Mouse (Mus musculus) right cerebral cortex, postnatal 10 days (tissue): ENCODE data around the gene Arpc3.
"Not testable (repeated sequence)": the region's sequence is repeated elsewhere in the genome, so short reads cannot be mapped to it uniquely, and the experiment has no call there.

ENCODE experiments used
- DNase-seq, 2 experiments: peaks; one replicate each; pipeline ENCODE4 v3.0.0; 2021; ENCODE audit warnings: low spot score in 2 of 2

The Arpc3 gene

DNA sequence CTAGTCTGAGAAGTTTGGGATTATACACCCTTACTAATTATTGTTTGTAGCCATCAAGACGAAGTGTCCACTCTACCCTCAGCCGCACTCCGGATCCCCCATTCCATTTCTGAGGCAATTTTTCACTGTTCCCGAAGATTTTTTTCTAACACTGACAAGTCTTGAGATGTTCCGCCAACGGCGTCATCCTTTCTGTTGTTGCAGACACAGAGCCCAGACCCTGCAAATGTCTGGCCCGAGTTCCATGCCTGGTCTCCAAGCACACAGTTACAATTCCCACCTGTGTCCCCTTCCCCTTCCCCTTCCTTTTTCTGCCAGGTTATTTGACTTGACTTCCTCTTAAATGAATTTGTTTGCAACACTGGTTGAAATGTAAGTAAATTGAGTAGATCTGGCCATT, 8.2 kb downstream of the Arpc3 start:
- no peak for DNase-seq

DNA sequence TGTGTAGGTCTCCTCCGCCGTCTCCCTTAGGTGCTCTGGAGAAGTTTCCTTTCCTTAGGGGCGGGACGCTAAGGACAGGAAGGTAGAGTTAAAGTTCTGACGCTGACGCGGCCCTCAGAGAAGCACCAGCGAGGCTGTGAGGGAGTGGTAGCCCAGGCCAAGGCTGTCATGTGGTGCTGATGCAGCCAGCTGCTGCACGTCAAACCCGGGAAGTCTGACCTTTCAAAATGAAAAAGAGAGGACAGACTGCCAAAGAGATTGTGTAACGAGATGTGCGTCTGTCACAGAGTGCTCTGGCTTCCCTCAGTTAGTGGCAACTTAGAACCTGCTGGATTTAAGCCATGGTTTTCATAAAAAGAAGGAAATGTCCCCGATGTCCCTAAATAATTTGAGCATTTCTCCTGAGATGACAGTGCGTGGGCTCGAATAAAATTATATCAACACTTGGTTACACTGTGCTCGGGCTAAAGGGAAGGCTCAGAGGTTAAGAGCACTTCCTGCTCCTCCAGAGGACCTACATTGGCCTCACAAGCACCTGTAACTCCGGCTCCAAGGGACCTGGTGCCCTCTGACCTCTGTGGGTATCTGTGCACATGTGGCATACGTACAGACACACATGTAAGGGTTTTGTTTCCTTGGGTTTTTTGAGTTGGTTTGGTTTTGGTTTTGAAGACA, 9.1 kb downstream of the Arpc3 start:
- no peak for DNase-seq

DNA sequence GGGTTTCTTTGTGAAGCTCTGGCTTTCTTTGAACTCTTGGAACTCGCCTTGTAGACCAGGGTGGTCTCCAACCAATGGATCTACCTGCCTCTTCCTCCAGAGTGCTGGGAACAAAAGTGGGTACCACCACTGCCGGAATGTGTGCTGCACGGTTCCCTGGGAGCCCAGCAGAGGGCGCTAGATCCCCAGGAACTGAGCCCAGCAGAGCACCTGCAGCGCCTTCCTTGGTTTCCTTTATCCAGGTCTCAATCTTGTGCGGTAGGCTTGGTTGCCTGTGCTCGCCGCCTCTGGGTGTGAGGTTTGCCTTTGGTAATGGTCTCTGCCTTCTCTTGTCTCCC, 9.6 kb downstream of the Arpc3 start:
- DNase-seq, result peak; percentile 67 to 78

DNA sequence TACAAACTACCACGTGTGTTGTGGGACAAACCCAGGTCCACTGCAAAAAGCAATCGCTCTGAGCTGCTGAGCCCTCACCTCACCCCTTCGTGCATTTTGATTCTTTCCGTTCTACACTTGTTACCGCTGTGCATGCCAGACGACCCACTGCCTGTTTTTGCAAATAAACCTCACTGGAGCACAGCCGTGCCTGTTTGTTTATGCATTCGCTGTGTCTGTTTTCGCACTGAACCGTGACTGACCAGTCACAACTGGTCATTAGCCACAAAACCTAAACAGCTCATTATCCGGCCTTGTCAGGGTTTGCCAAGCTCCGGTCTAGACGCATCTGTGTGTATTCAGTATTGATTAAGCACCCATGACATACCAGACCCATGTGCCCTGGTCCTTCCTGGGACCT, 10.5 kb downstream of the Arpc3 start:
- no peak for DNase-seq

DNA sequence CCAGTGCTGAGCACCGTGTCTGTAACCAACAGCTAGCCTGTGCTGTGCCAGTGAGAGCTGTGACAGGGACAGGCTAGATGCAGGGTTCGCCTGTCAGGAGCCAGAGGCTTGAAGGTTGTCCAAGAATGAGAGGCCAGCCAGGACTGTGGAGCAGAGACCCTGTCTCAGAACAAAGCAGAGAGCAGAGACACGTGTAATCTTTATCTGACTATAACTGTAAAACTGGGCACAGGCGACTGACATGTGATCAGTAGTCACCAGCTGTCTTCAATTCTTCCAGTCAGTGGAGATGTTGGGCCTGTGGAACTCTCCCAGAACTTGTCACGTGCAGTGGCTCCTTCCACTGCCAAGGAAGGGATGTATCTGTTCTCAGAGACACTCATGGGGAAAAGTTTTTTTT, 11.1 kb downstream of the Arpc3 start:
- DNase-seq, result peak; percentile 81 to 90

DNA sequence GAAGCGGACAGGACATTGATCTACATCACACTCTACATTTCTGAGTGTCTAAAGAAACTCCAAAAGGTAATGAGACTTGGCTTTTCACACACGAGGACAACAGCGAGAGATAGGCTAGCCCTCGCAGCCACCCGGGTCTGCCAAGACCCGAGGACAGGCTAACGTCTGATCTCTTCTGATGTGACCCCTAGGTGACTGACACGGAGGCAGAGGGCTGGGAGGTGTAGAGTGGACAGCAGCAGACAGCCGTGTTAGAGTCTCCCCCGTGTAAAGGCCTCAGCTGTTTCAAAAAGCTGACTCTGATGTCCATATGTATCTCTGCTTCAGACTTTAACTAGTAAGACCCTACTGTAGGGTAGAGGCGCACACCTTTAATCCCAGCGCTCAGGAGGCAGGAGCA, 11.7 kb downstream of the Arpc3 start:
- DNase-seq, result no peak

DNA sequence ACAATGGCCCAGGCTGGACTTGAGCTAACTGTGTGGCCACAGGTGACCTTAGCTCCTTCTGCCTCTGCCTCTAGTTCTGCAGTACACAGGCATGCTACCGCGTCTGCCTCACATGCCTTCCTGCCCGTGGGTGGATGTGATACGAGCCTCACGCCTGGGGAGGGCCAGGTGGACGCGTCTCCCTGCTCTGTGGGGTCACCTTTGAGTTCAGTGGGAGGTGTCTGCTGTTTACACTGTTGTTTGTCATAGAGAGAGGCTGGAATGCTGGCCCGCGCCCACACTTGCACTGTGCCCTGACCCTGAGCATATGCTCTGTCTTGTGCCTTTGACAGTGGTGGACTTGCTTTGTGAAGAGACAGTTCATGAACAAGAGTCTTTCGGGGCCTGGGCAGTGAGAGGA, 13.9 kb downstream of the Arpc3 start:
- DNase-seq, result no peak

DNA sequence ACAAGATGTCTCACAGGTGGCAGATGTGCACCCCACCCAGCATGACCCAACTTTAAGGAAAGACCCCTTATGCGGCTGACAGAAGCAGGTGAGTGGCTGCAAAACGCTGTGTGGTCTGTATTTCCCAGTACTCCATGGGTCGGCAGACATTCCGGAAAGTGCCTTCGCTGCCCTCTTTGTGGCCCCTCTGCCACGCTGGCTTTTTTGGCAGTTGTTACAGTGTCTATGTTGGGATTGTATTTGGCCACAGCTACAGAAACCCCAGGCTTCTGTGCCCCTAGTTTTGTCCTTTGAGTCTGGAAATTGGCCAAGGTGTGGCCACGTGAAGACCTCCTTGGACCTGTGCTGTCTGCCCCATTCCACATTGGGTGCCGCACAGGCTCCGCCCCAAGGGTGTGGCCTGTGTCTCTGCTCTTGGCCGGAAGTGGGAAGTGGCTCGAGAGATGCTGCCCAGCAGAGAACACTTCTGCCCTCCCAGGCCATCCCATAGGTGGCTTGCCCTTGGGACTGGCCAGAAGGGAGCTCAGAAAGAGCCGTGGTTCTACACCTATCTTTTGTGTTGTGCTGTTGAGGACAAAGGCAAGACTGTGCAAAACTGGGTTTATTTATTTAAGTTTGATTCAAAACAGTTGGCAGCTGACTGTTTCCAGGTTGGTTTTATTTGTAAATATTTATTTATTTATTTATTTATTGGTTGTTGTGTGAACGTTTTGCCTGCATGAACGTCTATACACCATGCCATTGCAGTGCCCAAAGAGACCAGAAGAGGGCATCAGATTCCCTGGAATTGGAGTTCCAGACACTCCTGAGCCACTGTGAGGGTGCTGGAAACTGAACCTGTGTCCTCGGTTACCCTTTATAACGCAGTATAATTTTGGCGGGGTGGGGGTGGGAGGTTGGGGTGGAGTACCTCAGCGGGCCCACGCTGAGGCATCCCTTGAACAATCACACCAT, 18.3 kb downstream of the Arpc3 start:
- no peak for DNase-seq

DNA sequence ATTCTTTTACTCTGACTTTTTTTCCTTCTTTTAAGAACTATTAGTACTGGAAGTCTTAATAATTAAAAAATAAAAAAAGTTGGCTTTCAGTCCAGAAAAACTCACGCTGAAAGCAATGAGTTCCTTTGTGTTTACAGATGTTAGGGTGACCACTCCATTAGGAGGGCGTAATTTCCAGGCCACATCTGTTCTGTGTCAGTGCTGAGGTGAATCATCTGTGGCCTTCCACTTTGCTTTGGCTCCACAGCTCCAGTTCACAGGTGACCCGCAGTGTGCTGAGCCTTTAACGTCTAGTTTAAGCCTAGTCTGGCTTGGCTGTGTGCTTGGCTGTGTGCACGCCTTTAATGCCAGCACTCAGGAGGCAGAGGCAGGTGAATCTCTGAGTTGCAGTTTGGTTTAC, 20.2 kb downstream of the Arpc3 start:
- no peak for DNase-seq

DNA sequence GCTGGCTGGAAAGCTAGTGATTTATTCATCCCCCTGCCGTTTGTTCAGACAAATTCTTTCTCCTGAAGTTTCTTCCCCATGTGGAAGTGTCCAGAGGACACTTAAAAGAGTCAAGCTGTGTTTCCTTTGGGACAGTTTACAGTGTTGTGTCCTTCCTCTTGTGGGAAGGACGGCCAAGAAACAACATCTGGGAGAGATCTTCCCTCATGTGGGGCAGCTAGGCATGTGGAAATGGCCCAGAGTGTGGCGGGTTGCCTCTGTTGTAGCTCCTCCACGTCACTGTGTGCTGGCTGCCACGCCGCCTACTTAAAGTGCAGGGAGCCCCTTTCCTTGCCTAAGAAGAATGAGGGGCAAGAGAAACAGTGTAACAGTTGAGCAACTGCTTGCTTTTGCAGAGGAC, 21.1 kb downstream of the Arpc3 start:
- DNase-seq, result no peak

DNA sequence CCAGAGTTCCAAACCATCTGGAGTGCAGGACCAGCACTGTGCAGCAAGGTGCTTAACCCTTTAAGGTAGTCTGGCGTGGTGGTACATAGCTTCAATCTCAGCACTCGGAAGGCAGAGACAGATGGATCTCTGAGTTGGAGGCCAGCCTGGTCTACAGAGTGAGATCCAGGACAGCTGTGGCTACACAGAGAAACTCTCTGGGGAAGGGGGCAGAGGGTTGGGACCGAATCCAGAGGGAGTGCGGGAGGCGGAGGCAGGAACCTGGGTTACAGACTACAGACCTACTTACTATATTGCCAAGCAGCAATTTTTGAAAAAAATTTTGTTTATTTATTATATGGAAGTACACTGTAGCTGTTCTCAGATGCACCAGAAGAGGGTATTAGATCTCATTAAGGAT, 22.7 kb downstream of the Arpc3 start:
- DNase-seq, result no peak

DNA sequence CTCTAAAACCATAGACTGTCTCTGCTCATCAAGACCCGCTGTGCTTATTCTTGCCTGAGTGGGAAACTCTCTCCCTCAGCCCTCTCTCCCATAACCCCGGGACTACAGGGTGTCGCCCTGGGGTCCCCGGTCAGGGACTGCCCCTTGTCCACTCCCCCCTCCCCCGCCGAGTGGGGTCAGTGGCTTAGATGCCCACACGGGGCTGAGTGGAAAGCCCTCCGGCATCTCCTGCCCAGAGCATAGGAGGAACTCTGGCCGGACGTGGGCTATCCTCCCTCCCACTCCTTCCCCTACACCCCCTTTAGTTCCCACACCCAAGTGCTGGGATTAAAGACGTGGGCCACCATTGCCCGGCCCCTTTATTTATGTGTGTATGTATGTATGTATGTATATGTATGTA, 23.8 kb downstream of the Arpc3 start:
- DNase-seq, result no peak

DNA sequence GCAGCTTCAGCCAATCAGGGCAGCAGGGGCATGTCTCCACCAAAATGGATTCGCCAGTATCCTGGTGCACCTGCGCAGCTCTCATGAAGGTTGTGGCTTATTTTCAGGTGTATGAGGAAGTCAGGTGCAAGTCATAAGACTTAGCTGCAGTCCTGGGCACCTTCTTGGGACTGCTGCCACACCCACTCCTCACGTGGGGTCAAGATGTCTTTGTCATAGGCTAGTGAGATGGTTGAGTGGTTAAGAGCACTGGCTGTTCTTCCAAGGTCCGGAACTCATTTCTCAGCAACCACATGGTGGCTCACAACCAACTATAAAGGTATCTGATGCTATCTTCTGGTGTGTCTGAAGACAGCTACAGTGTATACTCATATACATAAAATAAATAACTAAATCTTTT, 29.0 kb downstream of the Arpc3 start:
- not testable (repeated sequence) for DNase-seq

DNA sequence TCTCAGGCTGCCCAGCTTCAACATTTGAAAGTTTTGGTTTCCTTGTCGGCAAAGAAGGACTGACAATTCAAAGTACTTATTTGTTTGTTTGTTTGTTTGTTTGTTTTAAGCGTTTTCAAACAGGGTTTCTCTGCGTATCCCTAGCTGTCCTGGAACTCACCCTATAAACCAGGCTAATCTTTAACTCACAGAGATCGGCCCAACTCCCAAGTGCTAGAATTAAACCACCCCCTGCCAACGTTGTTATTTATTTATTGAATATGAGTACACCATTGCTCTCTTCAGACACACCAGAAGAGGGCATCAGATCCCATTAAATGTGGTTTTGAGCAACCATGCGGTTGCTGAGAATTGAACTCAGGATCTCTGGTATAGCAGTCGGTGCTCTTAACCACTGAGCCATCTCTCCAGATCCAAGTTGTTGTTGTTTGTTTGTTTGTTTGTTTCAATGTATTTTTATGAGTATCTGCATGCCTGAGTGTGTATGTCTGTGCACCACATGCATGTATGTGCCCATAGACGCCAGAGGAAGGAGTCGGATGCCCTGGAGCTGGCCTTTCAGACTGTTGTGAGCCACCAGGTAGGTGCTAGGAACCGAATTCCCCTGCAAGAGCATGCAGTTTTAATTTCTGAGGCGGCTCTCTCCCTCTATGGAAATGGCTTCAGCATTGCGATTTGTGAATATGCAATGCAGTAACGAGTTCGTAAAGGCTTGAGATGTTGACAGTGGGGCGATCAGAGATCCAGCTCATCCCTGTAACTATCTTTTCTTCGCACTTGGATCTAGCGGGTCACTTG, 29.8 kb downstream of the Arpc3 start, which contains the start of gene Anapc7:
Anapc7 (plus strand) TSS at position 423 of the 798 bp plus-strand sequence.
- no peak for DNase-seq

DNA sequence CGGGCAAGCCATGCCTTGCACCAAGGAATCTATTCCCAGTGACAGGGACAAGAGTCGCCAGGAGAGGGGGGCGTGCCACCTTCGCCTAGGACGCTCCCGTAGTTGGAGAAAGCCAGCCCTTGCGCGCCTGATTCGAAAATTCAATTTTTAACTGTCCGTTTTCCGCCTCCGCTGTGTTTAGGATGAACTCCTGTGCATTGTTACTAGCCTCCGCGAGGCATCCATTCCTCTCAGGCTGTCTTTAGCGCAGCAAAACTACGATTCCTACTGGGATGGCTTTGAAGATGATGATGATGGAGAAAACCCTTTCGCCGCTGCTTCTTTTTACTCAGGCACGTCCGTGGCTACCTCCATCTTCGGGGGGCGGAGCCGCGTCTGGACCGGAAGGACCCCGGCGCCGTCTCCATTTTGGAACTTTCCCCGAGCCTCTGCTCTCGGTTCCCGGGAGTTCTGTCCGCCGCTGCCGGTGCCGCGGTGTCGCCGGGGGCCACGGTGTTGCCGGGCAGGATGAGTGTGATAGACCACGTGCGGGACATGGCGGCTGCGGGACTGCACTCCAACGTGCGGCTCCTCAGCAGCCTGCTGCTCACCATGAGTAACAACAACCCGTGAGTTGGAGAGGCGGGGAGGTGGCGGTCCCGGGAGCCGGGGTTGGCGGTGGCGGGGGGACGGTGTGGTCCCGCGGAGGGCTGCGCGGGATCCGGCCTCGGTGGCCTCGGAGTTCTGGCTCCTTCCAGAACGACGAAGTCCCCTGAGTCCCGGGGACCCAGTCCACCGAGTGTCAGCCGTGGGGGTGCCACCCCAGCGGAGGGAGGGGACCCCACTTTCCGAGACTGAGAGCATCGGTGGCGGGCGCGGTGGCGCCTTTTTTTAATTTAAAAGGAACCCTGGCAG, 30.6 kb downstream of the Arpc3 start:
- peak; percentile 91 to 92 for DNase-seq

DNA sequence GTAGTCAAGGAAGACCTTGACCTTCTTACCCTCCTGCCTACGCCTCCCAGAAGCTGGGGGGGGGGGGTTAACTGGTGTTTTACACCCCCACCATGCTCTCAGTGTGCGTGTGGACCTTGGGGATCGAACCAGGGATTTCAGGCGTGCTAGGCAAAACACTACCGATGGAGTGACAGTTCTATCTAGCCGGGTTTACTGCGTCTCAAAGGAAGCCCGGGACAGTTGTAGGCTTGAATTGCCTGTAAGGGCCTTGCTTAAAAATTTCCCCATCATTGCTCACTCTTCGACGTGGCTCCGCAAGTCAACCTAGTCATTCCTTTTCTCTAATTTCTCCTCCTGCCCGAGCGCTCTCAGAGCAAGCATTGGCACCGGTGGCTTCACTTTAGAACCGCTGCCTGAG, 31.4 kb downstream of the Arpc3 start:
- DNase-seq, result no peak

DNA sequence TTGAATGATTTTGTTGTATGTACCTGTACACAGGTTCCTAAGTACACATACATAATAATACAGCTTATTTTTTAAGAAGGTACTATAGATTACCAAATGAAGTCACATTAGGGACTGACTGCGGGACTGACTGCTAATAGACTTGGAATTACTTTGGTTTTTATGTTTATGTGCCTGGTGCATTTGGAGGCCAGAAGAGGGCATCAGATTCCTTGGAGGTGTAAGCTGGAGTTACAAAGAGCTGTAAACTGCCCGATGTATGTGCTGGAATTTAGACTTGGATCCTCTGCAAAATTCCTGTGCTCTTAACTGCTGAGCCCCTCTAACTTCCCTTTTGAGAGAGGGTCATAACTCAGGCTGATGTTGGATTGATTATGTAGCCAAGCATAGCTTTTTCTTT, 33.9 kb downstream of the Arpc3 start:
- DNase-seq, result no peak

DNA sequence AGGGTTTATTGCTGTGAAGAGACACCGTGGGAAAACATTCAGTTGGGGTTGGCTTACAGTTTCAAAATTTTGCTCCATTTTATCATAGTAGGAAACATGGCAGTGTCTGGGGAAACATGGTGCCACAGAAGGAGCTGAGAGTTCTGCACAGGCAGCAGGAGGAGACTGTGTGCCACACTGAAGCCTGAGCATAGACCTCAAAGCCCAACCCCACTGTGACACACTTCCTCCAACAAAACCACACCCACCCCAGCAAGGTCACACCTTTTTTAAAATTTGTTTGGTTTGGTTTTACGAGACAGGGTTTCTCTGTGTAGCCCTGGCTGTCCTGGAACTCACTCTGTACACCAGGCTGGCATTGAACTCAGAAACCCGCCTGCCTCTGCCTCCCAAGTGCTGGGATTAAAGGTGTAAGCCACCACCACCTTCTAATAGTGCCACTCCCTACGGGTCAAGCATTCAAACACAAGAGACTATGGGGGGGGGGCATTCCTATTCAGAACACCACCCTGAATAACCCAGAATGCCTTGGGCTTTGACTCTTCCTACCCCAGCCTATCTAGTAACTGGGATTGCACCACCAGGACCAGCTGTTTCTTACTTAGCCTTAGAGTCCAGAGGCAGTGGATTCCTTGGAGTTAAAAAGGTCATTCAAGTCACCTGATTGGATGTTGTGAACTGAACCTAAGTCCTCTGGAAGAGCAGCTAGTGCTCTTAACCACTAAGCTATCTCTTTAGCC, 38.5 kb downstream of the Arpc3 start:
- no peak for DNase-seq

DNA sequence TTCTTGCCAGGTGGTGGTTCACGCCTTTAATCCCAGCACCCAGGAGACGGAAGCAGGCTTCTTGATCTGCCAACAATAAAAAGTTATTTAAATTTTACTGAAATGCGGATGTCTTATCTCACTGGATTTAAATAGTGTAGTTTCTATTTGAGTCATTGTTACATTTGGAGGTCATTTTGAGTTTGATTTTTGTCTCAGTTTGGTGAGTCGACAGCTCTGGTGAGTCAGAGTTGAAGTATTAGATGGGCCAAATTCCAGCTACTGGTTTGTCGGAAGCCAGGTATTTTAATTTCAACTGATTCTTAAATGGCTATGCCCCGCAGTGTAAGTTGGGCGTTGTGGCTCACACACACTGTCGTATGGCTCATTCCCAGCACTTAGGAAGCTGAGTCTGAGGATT, 39.5 kb downstream of the Arpc3 start:
- no peak for DNase-seq

DNA sequence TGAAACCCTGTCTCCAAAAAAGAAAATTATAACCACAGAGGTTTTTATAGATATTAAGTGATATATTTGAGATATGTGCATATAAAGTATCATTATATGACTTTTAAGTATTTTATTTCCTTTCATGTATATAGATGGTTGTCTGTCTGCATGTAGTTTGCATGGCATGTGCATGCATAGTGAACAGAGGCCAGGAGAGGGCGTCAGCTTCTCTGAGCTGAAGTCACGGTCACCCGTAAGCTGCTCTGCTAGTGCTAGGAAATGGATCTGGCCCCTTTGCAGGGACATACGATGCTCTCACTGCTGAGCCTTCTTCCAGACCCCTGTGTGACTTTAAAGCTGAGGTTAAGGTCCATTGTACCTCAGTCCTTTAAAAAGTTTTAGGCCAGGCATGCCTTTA, 42.9 kb downstream of the Arpc3 start:
- DNase-seq, result no peak
